ENCODE assay signal across 8 mouse cellular contexts in genomic region chr2:4556188-4556587, GRCm38 (mm10).
DNase-seq lines count a peak whose midpoint lies in the region; ATAC-seq and TF ChIP-seq lines count a peak whose summit lies in the region.
"Had no signal": no experiment of that assay in that cellular context is flagged by ENCODE, and none has a peak within 500 bp of the region (broad histone marks: within the 10 kb centered on the region; RNA-seq: fewer than 3 reads in every experiment).

No protein-coding gene starts in this region.

- H3K4me1 ChIP-seq in lung, embryonic 14.5 days (ENCODE audit: insufficient read depth) = peaks cover 39% of the 10 kb centered on the region
- H3K4me1 ChIP-seq in embryonic fibroblast, embryonic 13.5 days (ENCODE audit: control insufficient read depth, insufficient read depth, low read length) = peaks cover 31% of the 10 kb centered on the region
- peaks cover 78% of the 10 kb centered on the region for H3K4me1 ChIP-seq in hindbrain, embryonic 12.5 days
- peaks cover 38% of the 10 kb centered on the region for H3K4me1 ChIP-seq in neural tube, embryonic 14.5 days (ENCODE audit: control insufficient read depth, insufficient read depth, low read length)

- no peak overlapping the region for H3K4me3 ChIP-seq in lung, embryonic 14.5 days (ENCODE audit: low read depth, low read length)
- no peak overlapping the region for H3K4me3 ChIP-seq in embryonic fibroblast, embryonic 13.5 days (ENCODE audit: insufficient read depth, low read length)
- H3K4me3 ChIP-seq in hindbrain, embryonic 12.5 days = no peak overlapping the region
- H3K4me3 ChIP-seq in neural tube, embryonic 14.5 days (ENCODE audit: low read depth, low read length) = no peak overlapping the region

- 69% methylated on average over 10 of the region's 10 CpGs for WGBS in lung, embryonic 14.5 days
- 35% methylated on average over 10 of the region's 10 CpGs for WGBS in hindbrain, embryonic 12.5 days
- WGBS in neural tube, embryonic 14.5 days = 15% methylated on average over 10 of the region's 10 CpGs

- TF ChIP-seq POLR2A in embryonic fibroblast, embryonic 13.5 days (IDR thresholded peaks at IDR 0.05; ENCODE audit: low read depth, low read length) = no peak

- H3K9me3 ChIP-seq in lung, embryonic 14.5 days (ENCODE audit: low read depth, low read length) = no peaks in the 10 kb centered on the region
- no peaks in the 10 kb centered on the region for H3K9me3 ChIP-seq in hindbrain, embryonic 12.5 days (replicated peaks)
- H3K9me3 ChIP-seq in neural tube, embryonic 14.5 days (ENCODE audit: control insufficient read depth, low read length) = no peaks in the 10 kb centered on the region

- TF ChIP-seq CTCF in lung, embryonic 14.5 days (IDR thresholded peaks at IDR 0.05; ENCODE audit: low read depth) = no peak
- no peak for TF ChIP-seq CTCF in embryonic fibroblast, embryonic 13.5 days (IDR thresholded peaks at IDR 0.05; ENCODE audit: borderline replicate concordance, insufficient read depth, low read length)

- no peak for ATAC-seq in lung, embryonic 14.5 days (ENCODE audit: insufficient read depth)
- ATAC-seq in hindbrain, embryonic 12.5 days (ENCODE audit: low FRiP score) = no peak
- ATAC-seq in neural tube, embryonic 14.5 days (ENCODE audit: low read depth) = 0 out of 2 replicates have a peak, but pooled peaks have one; percentile 30

- peak overlapping the region; percentile 98; the same call in 1 of the 2 replicates for H3K27ac ChIP-seq in lung, embryonic 14.5 days (ENCODE audit: low read depth)
- peak overlapping the region; percentile 98; the same call in 1 of the 2 replicates for H3K27ac ChIP-seq in embryonic fibroblast, embryonic 13.5 days (ENCODE audit: insufficient read depth, low read length)
- peak overlapping the region; percentile 12; the same call in 1 of the 2 replicates for H3K27ac ChIP-seq in hindbrain, embryonic 12.5 days
- H3K27ac ChIP-seq in neural tube, embryonic 14.5 days (ENCODE audit: low read depth, low read length) = 0 out of 2 replicates have a peak overlapping the region, but pooled peaks have one; percentile 45

- no peak overlapping the region for H3K4me2 ChIP-seq in lung, embryonic 14.5 days
- H3K4me2 ChIP-seq in hindbrain, embryonic 12.5 days (replicated peaks) = no peak overlapping the region
- no peak overlapping the region for H3K4me2 ChIP-seq in neural tube, embryonic 14.5 days (ENCODE audit: low read depth, low read length)

- H3K36me3 ChIP-seq in lung, embryonic 14.5 days (ENCODE audit: insufficient read depth) = no peaks in the 10 kb centered on the region
- H3K36me3 ChIP-seq in hindbrain, embryonic 12.5 days = peaks cover 8% of the 10 kb centered on the region
- no peaks in the 10 kb centered on the region for H3K36me3 ChIP-seq in neural tube, embryonic 14.5 days (ENCODE audit: control insufficient read depth, insufficient read depth, low read length)

- no peak for DNase-seq in lung, embryonic 14.5 days
- DNase-seq in lung, postnatal 25 days (ENCODE audit: low spot score) = no peak
- DNase-seq in thymus, adult 18-20 months = no peak
- no peak for DNase-seq in cerebellum, adult 8-10 months
- DNase-seq: cerebellum, adult 18-20 months had no signal

- H3K27me3 ChIP-seq in lung, embryonic 14.5 days (ENCODE audit: insufficient read depth, low read length) = no peaks in the 10 kb centered on the region
- H3K27me3 ChIP-seq in hindbrain, embryonic 12.5 days = no peaks in the 10 kb centered on the region
- no peaks in the 10 kb centered on the region for H3K27me3 ChIP-seq in neural tube, embryonic 14.5 days (ENCODE audit: control insufficient read depth, insufficient read depth, low read length)

- no peak overlapping the region for H3K9ac ChIP-seq in lung, embryonic 14.5 days
- no peak overlapping the region for H3K9ac ChIP-seq in hindbrain, embryonic 12.5 days
- H3K9ac ChIP-seq in neural tube, embryonic 14.5 days (replicated peaks; ENCODE audit: low read depth, low read length) = no peak overlapping the region

Comparison
In these comparisons a context has a peak if more than half of its experiments do, and no peak if none do; other contexts are left out.
1. H3K27ac ChIP-seq: peak in every context shown above with its lines; median percentile 98 in lung, embryonic 14.5 days; 98 in embryonic fibroblast, embryonic 13.5 days; 45 in neural tube, embryonic 14.5 days; 12 in hindbrain, embryonic 12.5 days.